Mouse (Mus musculus): Measurements from ENCODE around the gene Rbak.
"Not testable (repeated sequence)": the region's sequence is repeated elsewhere in the genome, so short reads cannot be mapped to it uniquely, and the experiment has no call there.

Rbak gene

GRCm38 (mm10) chr5:143180255-143181076 is at the start of gene Rbak, which contains the start of gene Spdye4b:
TSS of gene Rbak (minus strand) at chr5:143180775.
TSS of gene Spdye4b (plus strand) at chr5:143181017.
- DNase-seq (ENCODE audit: low spot score in 2 of 2), result peak; percentile 82 to 88

- no peak for DNase-seq (ENCODE audit: low spot score in 2 of 2)
These were observed 46.2 kb upstream of the Rbak start, which contains the start of gene Spdye4a for GRCm38 (mm10) chr5:143226790-143227189. TSS of gene Spdye4a (minus strand) at chr5:143226890.

GRCm38 (mm10) chr5:143222287-143222686 is 41.7 kb upstream of the Rbak start:
- DNase-seq (ENCODE audit: low spot score in 2 of 2), result no peak

GRCm38 (mm10) chr5:143220996-143221395 is 40.4 kb upstream of the Rbak start:
- DNase-seq (ENCODE audit: low spot score in 2 of 2), result no peak

- DNase-seq (ENCODE audit: low spot score in 2 of 2), result no peak
These were observed 33.3 kb upstream of the Rbak start for GRCm38 (mm10) chr5:143213832-143214231.

- no peak for DNase-seq (ENCODE audit: low spot score in 2 of 2)
These were observed 24.4 kb upstream of the Rbak start for GRCm38 (mm10) chr5:143205015-143205414.

GRCm38 (mm10) chr5:143196506-143196905 is 15.9 kb upstream of the Rbak start:
- no peak for DNase-seq (ENCODE audit: low spot score in 2 of 2)

GRCm38 (mm10) chr5:143195166-143195565 is 14.6 kb upstream of the Rbak start:
- DNase-seq (ENCODE audit: low spot score in 2 of 2), result no peak

- DNase-seq (ENCODE audit: low spot score in 2 of 2), result not testable (repeated sequence)
These were observed 14.2 kb upstream of the Rbak start for GRCm38 (mm10) chr5:143194747-143195146.

GRCm38 (mm10) chr5:143192806-143193205 is 12.2 kb upstream of the Rbak start:
- no peak for DNase-seq (ENCODE audit: low spot score in 2 of 2)

- DNase-seq (ENCODE audit: low spot score in 2 of 2), result not testable (repeated sequence)
These were observed 7.4 kb upstream of the Rbak start for GRCm38 (mm10) chr5:143188014-143188413.

GRCm38 (mm10) chr5:143179179-143179578 is 1.4 kb downstream of the Rbak start:
- no peak for DNase-seq (ENCODE audit: low spot score in 2 of 2)

GRCm38 (mm10) chr5:143177541-143178200 is 2.9 kb downstream of the Rbak start:
- DNase-seq (ENCODE audit: low spot score in 2 of 2), result no peak

GRCm38 (mm10) chr5:143175970-143176369 is 4.6 kb downstream of the Rbak start:
- no peak for DNase-seq (ENCODE audit: low spot score in 2 of 2)

- no peak for DNase-seq (ENCODE audit: low spot score in 2 of 2)
These were observed 15.0 kb downstream of the Rbak start for GRCm38 (mm10) chr5:143165508-143166070.

GRCm38 (mm10) chr5:143155534-143155933 is 25.0 kb downstream of the Rbak start:
- DNase-seq (ENCODE audit: low spot score in 2 of 2), result no peak

GRCm38 (mm10) chr5:143153756-143154155 is 26.8 kb downstream of the Rbak start:
- DNase-seq (ENCODE audit: low spot score in 2 of 2), result no peak

- no peak for DNase-seq (ENCODE audit: low spot score in 2 of 2)
These were observed 30.5 kb downstream of the Rbak start for GRCm38 (mm10) chr5:143150044-143150443.

- no peak for DNase-seq (ENCODE audit: low spot score in 2 of 2)
These were observed 31.0 kb downstream of the Rbak start for GRCm38 (mm10) chr5:143149536-143149935.

GRCm38 (mm10) chr5:143148661-143149060 is 31.9 kb downstream of the Rbak start:
- no peak for DNase-seq (ENCODE audit: low spot score in 2 of 2)

GRCm38 (mm10) chr5:143147481-143147880 is 33.1 kb downstream of the Rbak start, which contains the start of gene Olfr718-ps1:
TSS of gene Olfr718-ps1 (minus strand) at chr5:143147581.
- no peak for DNase-seq (ENCODE audit: low spot score in 2 of 2)

- no peak for DNase-seq (ENCODE audit: low spot score in 2 of 2)
These were observed 43.0 kb downstream of the Rbak start for GRCm38 (mm10) chr5:143137580-143137979.
